Mouse (Mus musculus) cerebellum, adult 2 months (tissue): ENCODE results near the gene Coro6. TPM values are rescaled to one million over a fixed set of nuclear protein-coding genes. Genes with fewer than 3 reads are reported as not detected.

Experiments
- DNase-seq, 2 experiments: peaks; one replicate each; pipeline ENCODE4 v3.0.0; 2021
- H3K27ac ChIP-seq: fragments of 200-500 bp; 2 replicates; pipeline ENCODE4 v1.5.1; 2012; ENCODE audit warnings: low read length, control low read depth, inconsistent platforms; ENCODE audit not compliant: insufficient read depth
- H3K27me3 ChIP-seq: fragments of 200-500 bp; 2 replicates; pipeline ENCODE4 v1.6.1; 2012; ENCODE audit warnings: inconsistent platforms, mild to moderate bottlenecking, low read length, moderate library complexity; ENCODE audit not compliant: control insufficient read depth, insufficient read depth
- H3K4me1 ChIP-seq: fragments of 200-500 bp; 2 replicates; pipeline ENCODE4 v1.6.1; 2011; ENCODE audit warnings: low read length; ENCODE audit not compliant: control insufficient read depth, insufficient read depth
- H3K4me3 ChIP-seq: fragments of 200-500 bp; replicated peaks from 2 replicates; pipeline ENCODE3; 2011; ENCODE audit warnings: mild to moderate bottlenecking, low read depth, low read length, control low read depth; ENCODE audit not compliant: insufficient read depth
- CTCF ChIP-seq: fragments of 200-500 bp; IDR thresholded peaks from 2 replicates; pipeline ENCODE4 v1.5.1; 2011; ENCODE audit warnings: low read depth, mild to moderate bottlenecking, control low read depth, low read length, moderate library complexity, borderline replicate concordance; ENCODE audit not compliant: insufficient read depth
- POLR2A ChIP-seq: fragments of 200-500 bp; IDR thresholded peaks from 2 replicates; pipeline ENCODE4 v1.6.1; 2011; ENCODE audit warnings: low read length, control low read depth, borderline replicate concordance; ENCODE audit not compliant: insufficient read depth
- WGBS: fragments of 180-500 bp; shearing (Covaris S2); methylation state at CpG from one replicate; pipeline ENCODE4 v1.1.7; 2018; 5-methylcytosine and 5-hydroxymethylcytosine counted together
- polyA plus RNA-seq: library from polyadenylated mRNA; depleted of rRNA; stranded (reverse); fragments of >200 nt; gene quantifications from 2 replicates; pipeline ENCODE4 v1.2.3, GENCODE M21; 2012

The Coro6 gene
- polyA plus RNA-seq, 1 experiment: 148 TPM

GRCm38 (mm10) chr11:77504377-77504776, 42.2 kb downstream of the Coro6 start:
- H3K4me1 ChIP-seq: peaks cover 24% of the 10 kb centered on the region
- WGBS: 94% methylated on average over 19 of the region's 19 CpGs

GRCm38 (mm10) chr11:77505291-77505980, 43.2 kb downstream of the Coro6 start:
- Histone ChIP-seq H3K27me3 (no peaks in the 10 kb centered on the region), H3K4me3 (no peak overlapping the region), H3K27ac (no peak overlapping the region), H3K4me1 (peaks cover 14% of the 10 kb centered on the region)
- DNase-seq: peak in 1 of 2 experiments; percentile 11
- WGBS: 90% methylated on average over 22 of the region's 22 CpGs
- TF ChIP-seq POLR2A: no peak
- no peak for TF ChIP-seq CTCF

More at GRCm38 (mm10) chr11:77504377-77504776, 42.2 kb downstream of the Coro6 start:
- no peak overlapping the region for H3K27ac ChIP-seq
- H3K27me3 ChIP-seq: no peaks in the 10 kb centered on the region
- no peak overlapping the region for H3K4me3 ChIP-seq
- TF ChIP-seq POLR2A (no peak), CTCF (no peak)
- DNase-seq: peak in 1 of 2 experiments; percentile 17

- no peak for TF ChIP-seq CTCF
- no peaks in the 10 kb centered on the region for H3K27me3 ChIP-seq
- peak in 1 of 2 experiments; percentile 5 for DNase-seq
- peaks cover 5% of the 10 kb centered on the region for H3K4me1 ChIP-seq
- 60% methylated on average over 14 of the region's 14 CpGs for WGBS
- no peak overlapping the region for H3K4me3 ChIP-seq
- H3K27ac ChIP-seq: no peak overlapping the region
These were observed 44.1 kb downstream of the Coro6 start for GRCm38 (mm10) chr11:77506273-77506672.

GRCm38 (mm10) chr11:77506941-77507340, 44.7 kb downstream of the Coro6 start:
- WGBS: 79% methylated on average over 6 of the region's 6 CpGs
- H3K27me3 ChIP-seq: no peaks in the 10 kb centered on the region
- DNase-seq: peak in 1 of 2 experiments; percentile 19
- H3K27ac ChIP-seq: no peak overlapping the region
- TF ChIP-seq POLR2A (no peak), CTCF (no peak)
- H3K4me1 ChIP-seq: peaks cover 3% of the 10 kb centered on the region; the same call in 1 of the 2 replicates
- H3K4me3 ChIP-seq: no peak overlapping the region

- 70% methylated on average over 4 of the region's 4 CpGs for WGBS
- DNase-seq: peak; percentile 14 to 21
- peaks cover 3% of the 10 kb centered on the region; the same call in 1 of the 2 replicates for H3K4me1 ChIP-seq
- no peak overlapping the region for H3K4me3 ChIP-seq
- no peaks in the 10 kb centered on the region for H3K27me3 ChIP-seq
- H3K27ac ChIP-seq: no peak overlapping the region
- TF ChIP-seq POLR2A (no peak), CTCF (no peak)
These were observed 45.2 kb downstream of the Coro6 start for GRCm38 (mm10) chr11:77507426-77507825.

- H3K27ac ChIP-seq: no peak overlapping the region
These were observed 46.1 kb downstream of the Coro6 start for GRCm38 (mm10) chr11:77508068-77509021.

GRCm38 (mm10) chr11:77511336-77511735, 49.1 kb downstream of the Coro6 start:
- DNase-seq: no peak
- TF ChIP-seq POLR2A (no peak), CTCF (no peak)
- H3K27ac ChIP-seq: no peak overlapping the region
- 0 out of 2 replicates have a peak, but pooled peaks cover 3% of the 10 kb centered on the region for H3K4me1 ChIP-seq
- H3K27me3 ChIP-seq: no peaks in the 10 kb centered on the region
- 83% methylated on average over 5 of the region's 5 CpGs for WGBS
- H3K4me3 ChIP-seq: no peak overlapping the region

More at GRCm38 (mm10) chr11:77508068-77509021, 46.1 kb downstream of the Coro6 start:
- WGBS: 20% methylated on average over 49 of the region's 49 CpGs
- TF ChIP-seq CTCF (peak; percentile 74; the same call in 1 of the 2 replicates), POLR2A (no peak)
- DNase-seq: peak; percentile 76 to 81
- Histone ChIP-seq H3K4me3 (peak overlapping the region; percentile 20), H3K4me1 (peaks cover 3% of the 10 kb centered on the region; the same call in 1 of the 2 replicates), H3K27me3 (no peaks in the 10 kb centered on the region)
